Mouse (Mus musculus) layer of hippocampus, adult 9-11 months (tissue): ENCODE measurements at regions not wholly inside any gene's neighbourhood (a gene's known extent, or its start where the extent isn't known, plus 50 kb on each side); places are given as distances from the start of the nearest gene placed in this dataset.

Experiments used
- DNase-seq: peaks from one replicate; pipeline ENCODE4 v3.0.0; 2022

GRCm38 (mm10) chr19:21337201-21337600 lies 65.1 kb downstream of the Zfand5 start:
- no peak for DNase-seq

GRCm38 (mm10) chr19:21340563-21340962 lies 68.5 kb downstream of the Zfand5 start:
- peak; percentile 4 for DNase-seq
